Mouse (Mus musculus): ENCODE measurements around the gene Pan2.

GRCm38 (mm10) chr10:128335582-128335981 lies 32.4 kb downstream of the Pan2 start:
- TF ChIP-seq CTCF (IDR thresholded peaks at IDR 0.05; ENCODE audit: borderline replicate concordance, insufficient read depth, low read depth, low read length) (peak; percentile 76; the same call in 1 of the 2 replicates), POLR2A (IDR thresholded peaks at IDR 0.05; ENCODE audit: borderline replicate concordance, insufficient read depth, low read length) (no peak)
